Mouse (Mus musculus): ENCODE results near the gene Tshz2.

The Tshz2 gene

GRCm38 (mm10) chr2:169869468-169869867, 236.7 kb downstream of the Tshz2 start:
- no peak for DNase-seq (ENCODE audit: low read depth, low spot score)

GRCm38 (mm10) chr2:169870503-169870902, 237.7 kb downstream of the Tshz2 start:
- no peak for DNase-seq (ENCODE audit: low read depth, low spot score)

- DNase-seq (ENCODE audit: low read depth, low spot score), result no peak
Measured at GRCm38 (mm10) chr2:169871436-169872060, 238.7 kb downstream of the Tshz2 start.

GRCm38 (mm10) chr2:169873442-169873841, 240.6 kb downstream of the Tshz2 start:
- no peak for DNase-seq (ENCODE audit: low read depth, low spot score)

- DNase-seq (ENCODE audit: low read depth, low spot score), result no peak
Measured at GRCm38 (mm10) chr2:169887921-169888320, 255.1 kb downstream of the Tshz2 start.

- DNase-seq (ENCODE audit: low read depth, low spot score), result no peak
Measured at GRCm38 (mm10) chr2:169892441-169893038, 259.7 kb downstream of the Tshz2 start.

GRCm38 (mm10) chr2:169902896-169903295, 270.1 kb downstream of the Tshz2 start:
- no peak for DNase-seq (ENCODE audit: low read depth, low spot score)

GRCm38 (mm10) chr2:169906396-169906795, 273.6 kb downstream of the Tshz2 start:
- no peak for DNase-seq (ENCODE audit: low read depth, low spot score)

GRCm38 (mm10) chr2:169907979-169908378, 275.2 kb downstream of the Tshz2 start:
- DNase-seq (ENCODE audit: low read depth, low spot score), result no peak

- DNase-seq (ENCODE audit: low read depth, low spot score), result no peak
Measured at GRCm38 (mm10) chr2:169910606-169911005, 277.8 kb downstream of the Tshz2 start.

GRCm38 (mm10) chr2:169912826-169913225, 280.0 kb downstream of the Tshz2 start:
- no peak for DNase-seq (ENCODE audit: low read depth, low spot score)

GRCm38 (mm10) chr2:169914903-169915302, 282.1 kb downstream of the Tshz2 start:
- no peak for DNase-seq (ENCODE audit: low read depth, low spot score)

- DNase-seq (ENCODE audit: low read depth, low spot score), result no peak
Measured at GRCm38 (mm10) chr2:169915326-169915725, 282.5 kb downstream of the Tshz2 start.

GRCm38 (mm10) chr2:169919111-169919695, 286.4 kb downstream of the Tshz2 start:
- DNase-seq (ENCODE audit: low read depth, low spot score), result no peak

- no peak for DNase-seq (ENCODE audit: low read depth, low spot score)
Measured at GRCm38 (mm10) chr2:169924177-169924810, 291.5 kb downstream of the Tshz2 start.

- DNase-seq (ENCODE audit: low read depth, low spot score), result no peak
Measured at GRCm38 (mm10) chr2:169925466-169925865, 292.7 kb downstream of the Tshz2 start.

- no peak for DNase-seq (ENCODE audit: low read depth, low spot score)
Measured at GRCm38 (mm10) chr2:169926016-169926415, 293.2 kb downstream of the Tshz2 start.

GRCm38 (mm10) chr2:169927401-169927800, 294.6 kb downstream of the Tshz2 start:
- no peak for DNase-seq (ENCODE audit: low read depth, low spot score)

- no peak for DNase-seq (ENCODE audit: low read depth, low spot score)
Measured at GRCm38 (mm10) chr2:169928447-169929120, 295.8 kb downstream of the Tshz2 start.

- peak; percentile 17 for DNase-seq (ENCODE audit: low read depth, low spot score)
Measured at GRCm38 (mm10) chr2:169929540-169930497, 297.0 kb downstream of the Tshz2 start.

GRCm38 (mm10) chr2:169935642-169936041, 302.8 kb downstream of the Tshz2 start:
- DNase-seq (ENCODE audit: low read depth, low spot score), result no peak
